Mouse (Mus musculus): ENCODE data around the gene Zdhhc19. TPM values are rescaled to one million over a fixed set of nuclear protein-coding genes. Genes with fewer than 3 reads are reported as not detected.

The Zdhhc19 gene
- total and polyA plus RNA-seq, 3 experiments = 0.58 to 1.4 TPM; not detected in 1

GRCm38 (mm10) chr16:32516006-32516962 lies 20.2 kb downstream of the Zdhhc19 start:
- Histone ChIP-seq H3K4me1 (ENCODE audit: control insufficient read depth in 1 of 2, insufficient read depth in 2 of 2, low read length in 2 of 2) (peaks cover 9 to 21% of the 10 kb centered on the region in 2 experiments), H3K27me3 (ENCODE audit: control insufficient read depth in 1 of 2, insufficient read depth in 2 of 2, low read length in 2 of 2) (no peaks in the 10 kb centered on the region), H3K9me3 (replicated peaks; ENCODE audit: insufficient read depth, low read length) (no peaks in the 10 kb centered on the region), H3K27ac (ENCODE audit: control insufficient read depth, low read depth, low read length) (no peak overlapping the region), H3K4me3 (ENCODE audit: control insufficient read depth in 1 of 2, insufficient read depth in 1 of 2, low read depth in 2 of 2, low read length in 2 of 2) (no peak overlapping the region), H3K36me3 (ENCODE audit: control insufficient read depth in 1 of 2, insufficient read depth in 2 of 2, low read length in 2 of 2) (peaks cover 0 to 11% of the 10 kb centered on the region in 2 experiments; a peak in 2 of 4 replicates), H3K9ac (ENCODE audit: control insufficient read depth, low read depth, low read length, poor library complexity, severe bottlenecking) (no peak overlapping the region), H3K79me2 (ENCODE audit: control insufficient read depth, insufficient read depth, low read length, poor library complexity) (no peaks in the 10 kb centered on the region)
- TF ChIP-seq ZNF384 (IDR thresholded peaks at IDR 0.05; ENCODE audit: low read depth, low read length) (0 out of 2 replicates have a peak, but pooled peaks have one; percentile 28), JUND (IDR thresholded peaks at IDR 0.05; ENCODE audit: low read depth, low read length) (no peak)
- DNase-seq (ENCODE audit: low read depth, low spot score) = peak; percentile 19

- no peak for DNase-seq (ENCODE audit: low read depth, low spot score)
- H3K9me3 ChIP-seq (replicated peaks; ENCODE audit: insufficient read depth, low read length) = no peaks in the 10 kb centered on the region
- H3K9ac ChIP-seq (ENCODE audit: control insufficient read depth, low read depth, low read length, poor library complexity, severe bottlenecking) = no peak overlapping the region
- peaks cover 0 to 12% of the 10 kb centered on the region in 2 experiments; a peak in 2 of 4 replicates for H3K36me3 ChIP-seq (ENCODE audit: control insufficient read depth in 1 of 2, insufficient read depth in 2 of 2, low read length in 2 of 2)
- no peaks in the 10 kb centered on the region for H3K27me3 ChIP-seq (ENCODE audit: control insufficient read depth in 1 of 2, insufficient read depth in 2 of 2, low read length in 2 of 2)
- H3K27ac ChIP-seq (ENCODE audit: control insufficient read depth, low read depth, low read length) = no peak overlapping the region
- no peak for TF ChIP-seq RAD21 (IDR thresholded peaks at IDR 0.05; ENCODE audit: low read depth, low read length)
- H3K4me3 ChIP-seq (ENCODE audit: control insufficient read depth in 1 of 2, insufficient read depth in 1 of 2, low read depth in 2 of 2, low read length in 2 of 2) = no peak overlapping the region
- H3K4me1 ChIP-seq (ENCODE audit: control insufficient read depth in 1 of 2, insufficient read depth in 2 of 2, low read length in 2 of 2) = peaks cover 15 to 23% of the 10 kb centered on the region in 2 experiments
- no peaks in the 10 kb centered on the region for H3K79me2 ChIP-seq (ENCODE audit: control insufficient read depth, insufficient read depth, low read length, poor library complexity)
Observed at GRCm38 (mm10) chr16:32517785-32518481, 21.9 kb downstream of the Zdhhc19 start.

GRCm38 (mm10) chr16:32519656-32520371 lies 23.7 kb downstream of the Zdhhc19 start:
- H3K27ac ChIP-seq (ENCODE audit: control insufficient read depth, low read depth, low read length) = peak overlapping the region; percentile 29
- H3K9ac ChIP-seq (ENCODE audit: control insufficient read depth, low read depth, low read length, poor library complexity, severe bottlenecking) = peak overlapping the region; percentile 41
- H3K9me3 ChIP-seq (replicated peaks; ENCODE audit: insufficient read depth, low read length) = no peaks in the 10 kb centered on the region
- peak; percentile 56 for DNase-seq (ENCODE audit: low read depth, low spot score)
- H3K36me3 ChIP-seq (ENCODE audit: control insufficient read depth in 1 of 2, insufficient read depth in 2 of 2, low read length in 2 of 2) = peaks cover 0 to 12% of the 10 kb centered on the region in 2 experiments; a peak in 2 of 4 replicates
- peaks cover 15 to 24% of the 10 kb centered on the region in 2 experiments for H3K4me1 ChIP-seq (ENCODE audit: control insufficient read depth in 1 of 2, insufficient read depth in 2 of 2, low read length in 2 of 2)
- peak overlapping the region; percentile 37 to 52 for H3K4me3 ChIP-seq (ENCODE audit: control insufficient read depth in 1 of 2, insufficient read depth in 1 of 2, low read depth in 2 of 2, low read length in 2 of 2)
- H3K27me3 ChIP-seq (ENCODE audit: control insufficient read depth in 1 of 2, insufficient read depth in 2 of 2, low read length in 2 of 2) = no peaks in the 10 kb centered on the region
- TF ChIP-seq POLR2AphosphoS2 (IDR thresholded peaks at IDR 0.05; ENCODE audit: low read length) (no peak), CHD1 (IDR thresholded peaks at IDR 0.05; ENCODE audit: low read depth, low read length) (no peak), USF2 (IDR thresholded peaks at IDR 0.05; ENCODE audit: borderline replicate concordance in 1 of 2, insufficient read depth in 1 of 2, low read depth in 1 of 2, low read length in 2 of 2) (no peak), ELF1 (IDR thresholded peaks at IDR 0.05; ENCODE audit: low read depth, low read length) (no peak), NELFE (IDR thresholded peaks at IDR 0.05; ENCODE audit: low read depth, low read length) (no peak), ZMIZ1 (IDR thresholded peaks at IDR 0.05; ENCODE audit: low read depth, low read length) (no peak), KAT2A (conservative IDR thresholded peaks at IDR 0.05; ENCODE audit: low read depth, low read length) (no peak), TCF12 (IDR thresholded peaks at IDR 0.05; ENCODE audit: low read depth, low read length) (no peak), JUND (IDR thresholded peaks at IDR 0.05; ENCODE audit: low read depth, low read length) (no peak), RAD21 (IDR thresholded peaks at IDR 0.05; ENCODE audit: low read depth, low read length) (no peak), CHD2 (IDR thresholded peaks at IDR 0.05; ENCODE audit: low read length) (no peak)
- H3K79me2 ChIP-seq (ENCODE audit: control insufficient read depth, insufficient read depth, low read length, poor library complexity) = no peaks in the 10 kb centered on the region

Measured in MEL (cell line).